Mouse (Mus musculus) heart, embryonic 10.5 days (tissue): ENCODE data around the gene Yif1a. TPM values are rescaled to one million over a fixed set of nuclear protein-coding genes. Genes with fewer than 3 reads are reported as not detected.

Experiments
- DNase-seq: peaks from one replicate; pipeline ENCODE4 v3.0.0-alpha.2; 2017; ENCODE audit warnings: low spot score
- H3K27ac ChIP-seq: fragments of 300-500 bp; sonication (generic); 2 replicates; pipeline ENCODE4 v1.5.1; 2016; ENCODE audit warnings: mild to moderate bottlenecking
- H3K27me3 ChIP-seq: fragments of 300-500 bp; sonication (generic); 2 replicates; pipeline ENCODE4 v1.6.1; 2016; ENCODE audit warnings: mild to moderate bottlenecking; ENCODE audit not compliant: poor library complexity, insufficient read depth, severe bottlenecking
- H3K36me3 ChIP-seq: fragments of 300-500 bp; sonication (generic); 2 replicates; pipeline ENCODE4 v1.6.1; 2016; ENCODE audit warnings: mild to moderate bottlenecking, moderate library complexity
- H3K4me1 ChIP-seq: fragments of 300-500 bp; sonication (generic); 2 replicates; pipeline ENCODE4 v1.6.1; 2016; ENCODE audit warnings: mild to moderate bottlenecking
- H3K4me3 ChIP-seq: fragments of 300-500 bp; sonication (generic); 2 replicates; pipeline ENCODE4 v1.5.1; 2016; ENCODE audit warnings: mild to moderate bottlenecking, moderate library complexity
- H3K9me3 ChIP-seq: fragments of 300-500 bp; sonication (generic); 2 replicates; pipeline ENCODE4 v1.6.1; 2016; ENCODE audit warnings: mild to moderate bottlenecking, moderate library complexity
- WGBS: fragments of 180-500 bp; shearing (Covaris S2); methylation state at CpG from one replicate; pipeline ENCODE4 v1.1.7; 2016; 5-methylcytosine and 5-hydroxymethylcytosine counted together
- polyA plus RNA-seq: library from polyadenylated mRNA; unstranded; fragments of >200 nt; fragmentation: Nextera tagmentation; extraction: Ambion mirVana; gene quantifications from 2 replicates; pipeline ENCODE4 v1.2.1, GENCODE M21; 2016

Yif1a gene
- polyA plus RNA-seq, 1 experiment from 2014 or later, result 94.9 TPM

GRCm38 (mm10) chr19:5124055-5124614 lies 35.8 kb downstream of the Yif1a start:
- 60% methylated on average over 7 of the region's 7 CpGs for WGBS
- peaks cover 7% of the 10 kb centered on the region for H3K4me1 ChIP-seq
- H3K9me3 ChIP-seq, result no peaks in the 10 kb centered on the region

DNA sequence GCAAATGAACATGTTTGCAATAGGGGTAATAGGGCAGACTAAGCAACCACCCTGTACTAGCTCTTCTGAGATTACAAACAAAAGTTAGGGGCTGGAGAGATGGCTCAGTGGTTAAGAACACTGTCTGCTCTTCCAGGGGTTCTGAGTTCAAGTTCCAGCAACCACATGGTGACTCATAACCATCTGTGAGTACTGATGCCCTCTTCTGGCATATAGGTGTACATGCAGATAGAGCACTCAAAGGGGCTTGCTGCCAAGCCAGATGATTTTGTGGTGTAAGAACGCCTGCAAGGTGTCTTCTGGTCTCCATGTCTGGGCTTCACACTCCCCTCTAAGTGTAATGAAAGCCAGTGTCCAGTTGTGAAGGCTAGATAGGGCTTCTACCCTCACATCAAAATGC lies 41.4 kb downstream of the Yif1a start:
- no peaks in the 10 kb centered on the region; the same call in 1 of the 2 replicates for H3K4me1 ChIP-seq
- no peak overlapping the region for H3K27ac ChIP-seq
- H3K4me3 ChIP-seq, result no peak overlapping the region
- 45% methylated on average over 1 of the region's 1 CpGs for WGBS
- H3K9me3 ChIP-seq, result no peaks in the 10 kb centered on the region
- H3K36me3 ChIP-seq, result peaks cover 16% of the 10 kb centered on the region
- no peak for DNase-seq
- H3K27me3 ChIP-seq, result no peaks in the 10 kb centered on the region

More at GRCm38 (mm10) chr19:5124055-5124614, 35.8 kb downstream of the Yif1a start:
- H3K4me3 ChIP-seq, result no peak overlapping the region
- H3K27me3 ChIP-seq, result peaks cover 7% of the 10 kb centered on the region; the same call in 1 of the 2 replicates
- no peak for DNase-seq
- H3K27ac ChIP-seq, result no peak overlapping the region
- no peaks in the 10 kb centered on the region for H3K36me3 ChIP-seq

DNA sequence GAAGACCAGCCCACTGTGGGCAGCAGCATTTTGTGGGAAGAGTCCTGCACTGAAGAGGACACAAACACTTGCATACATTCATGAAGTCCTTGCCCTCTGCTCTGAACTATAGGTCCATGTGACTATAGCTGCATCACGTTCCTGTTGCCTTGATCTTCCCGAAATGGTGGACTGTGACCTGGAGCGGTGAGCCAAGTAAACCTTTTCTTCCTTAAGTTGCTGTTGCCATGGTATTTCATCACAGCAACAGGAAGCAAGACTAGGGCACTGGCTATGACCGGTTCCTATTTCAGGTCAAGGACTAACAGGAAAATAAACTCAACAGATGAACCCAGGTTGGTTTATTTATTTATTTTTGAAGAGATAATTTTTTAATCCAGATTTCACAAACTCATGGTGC lies 42.9 kb downstream of the Yif1a start:
- no peaks in the 10 kb centered on the region for H3K27me3 ChIP-seq
- H3K36me3 ChIP-seq, result peaks cover 25% of the 10 kb centered on the region
- DNase-seq, result no peak
- whole genome bisulfite sequencing, result 69% methylated on average over 4 of the region's 4 CpGs
- no peaks in the 10 kb centered on the region for H3K9me3 ChIP-seq
- H3K4me3 ChIP-seq, result no peak overlapping the region
- H3K4me1 ChIP-seq, result no peaks in the 10 kb centered on the region; the same call in 1 of the 2 replicates
- no peak overlapping the region for H3K27ac ChIP-seq

DNA sequence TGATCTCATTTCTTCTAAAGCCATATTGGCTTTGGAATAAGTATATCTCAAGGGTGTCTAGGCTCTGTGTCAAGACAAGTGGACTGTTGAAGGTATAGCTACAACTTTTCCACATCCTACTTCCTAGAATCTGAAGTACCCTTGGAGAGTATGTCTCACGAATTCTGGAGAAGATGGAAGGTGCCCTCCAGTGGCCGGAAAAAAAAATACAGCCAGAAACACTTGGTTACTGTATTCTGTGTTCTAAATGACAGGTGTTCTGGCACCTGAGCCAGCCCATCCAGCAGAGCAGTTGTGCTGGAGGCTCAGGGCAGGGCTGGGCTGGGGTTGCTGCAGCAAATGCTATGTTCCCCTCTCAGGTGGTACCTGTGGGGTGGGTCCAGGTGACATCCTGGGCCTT lies 51.3 kb downstream of the Yif1a start:
- no peaks in the 10 kb centered on the region for H3K9me3 ChIP-seq
- H3K36me3 ChIP-seq, result peaks cover 74% of the 10 kb centered on the region
- 3% methylated on average over 2 of the region's 2 CpGs for WGBS

More for the DNA sequence above, 51.3 kb downstream of the Yif1a start:
- H3K4me1 ChIP-seq, result no peaks in the 10 kb centered on the region
- no peaks in the 10 kb centered on the region for H3K27me3 ChIP-seq
- no peak overlapping the region for H3K27ac ChIP-seq
- H3K4me3 ChIP-seq, result no peak overlapping the region
- DNase-seq, result no peak

Other genes starting within 250 kb of the Yif1a start
- gene Ccs, start 249.2 kb upstream of the Yif1a start, polyA plus RNA-seq, result 39.7 and 54.2 TPM in 2 replicates
- 0.17 TPM in 1 of 2 replicates, not detected in the other for gene Ccdc87, start 249.2 kb upstream of the Yif1a start, polyA plus RNA-seq
- gene Ctsf, start 233.4 kb upstream of the Yif1a start, polyA plus RNA-seq, result 30.3 and 32.2 TPM in 2 replicates
- 6.8 and 9.9 TPM in 2 replicates for gene Actn3, start 210.6 kb upstream of the Yif1a start, polyA plus RNA-seq
- 10.2 and 12.3 TPM in 2 replicates for gene Zdhhc24, start 209.9 kb upstream of the Yif1a start, polyA plus RNA-seq
- gene Bbs1, start 181.9 kb upstream of the Yif1a start, polyA plus RNA-seq, result 3.1 and 3.2 TPM in 2 replicates
- 155 and 156 TPM in 2 replicates for gene Dpp3, start 160.3 kb upstream of the Yif1a start, polyA plus RNA-seq
- 0.32 and 1.0 TPM in 2 replicates for gene Peli3, start 145.4 kb upstream of the Yif1a start, polyA plus RNA-seq
- gene Mrpl11, start 126.4 kb upstream of the Yif1a start, polyA plus RNA-seq, result 128 and 142 TPM in 2 replicates
- 0.24 and 0.34 TPM in 2 replicates for gene Npas4, start 98.2 kb upstream of the Yif1a start, polyA plus RNA-seq
- 7.6 and 12.0 TPM in 2 replicates for gene Slc29a2, start 64.7 kb upstream of the Yif1a start, polyA plus RNA-seq
- gene B4gat1, start 49.7 kb upstream of the Yif1a start, polyA plus RNA-seq, result 42.8 and 47.8 TPM in 2 replicates
- 1.6 and 2.5 TPM in 2 replicates for gene AC124502.3, start 49.6 kb upstream of the Yif1a start, polyA plus RNA-seq
- 47.1 and 58.1 TPM in 2 replicates for gene Brms1, start 47.2 kb upstream of the Yif1a start, polyA plus RNA-seq
- 4.0 and 5.3 TPM in 2 replicates for gene Rin1, start 38.1 kb upstream of the Yif1a start, polyA plus RNA-seq
- 19.0 and 43.4 TPM in 2 replicates for gene Cd248, start 20.5 kb upstream of the Yif1a start, polyA plus RNA-seq
- 6.4 and 7.6 TPM in 2 replicates for gene Tmem151a, start 3.0 kb upstream of the Yif1a start, polyA plus RNA-seq
- gene Cnih2, start 10.0 kb downstream of the Yif1a start, polyA plus RNA-seq, result 4.6 and 12.7 TPM in 2 replicates
- gene Rab1b, start 18.5 kb downstream of the Yif1a start, polyA plus RNA-seq, result 261 and 263 TPM in 2 replicates
- gene Klc2, start 30.0 kb downstream of the Yif1a start, polyA plus RNA-seq, result 23.7 and 27.0 TPM in 2 replicates
- 23.1 and 23.4 TPM in 2 replicates for gene Pacs1, start 184.6 kb downstream of the Yif1a start, polyA plus RNA-seq
- 261 and 313 TPM in 2 replicates for gene Sf3b2, start 206.9 kb downstream of the Yif1a start, polyA plus RNA-seq
- 2.8 and 4.5 TPM in 2 replicates for gene Gal3st3, start 209.8 kb downstream of the Yif1a start, polyA plus RNA-seq
- not detected in 2 replicates for gene Catsper1, start 247.2 kb downstream of the Yif1a start, polyA plus RNA-seq